Mouse (Mus musculus) adrenal gland, postnatal 4 days (tissue): ENCODE results near the gene Gdi2. TPM values are rescaled to one million over a fixed set of nuclear protein-coding genes. Genes with fewer than 3 reads are reported as not detected.

ENCODE experiments used
- DNase-seq, 2 experiments: peaks; one replicate each; pipeline ENCODE4 v3.0.0; 2021 to 2022; ENCODE audit warnings: low spot score in 2 of 2, mixed read lengths in 2 of 2
- total RNA-seq, 2 experiments: library from RNA; stranded (reverse); gene quantifications; 2 replicates each; pipeline ENCODE4 v1.2.3; 2021

Gene Gdi2
- total RNA-seq, 2 experiments from 2014 or later, result 369 to 394 TPM

- DNase-seq, result no peak
Observed at GRCm38 (mm10) chr13:3544925-3545324, 7.1 kb downstream of the Gdi2 start.

DNA sequence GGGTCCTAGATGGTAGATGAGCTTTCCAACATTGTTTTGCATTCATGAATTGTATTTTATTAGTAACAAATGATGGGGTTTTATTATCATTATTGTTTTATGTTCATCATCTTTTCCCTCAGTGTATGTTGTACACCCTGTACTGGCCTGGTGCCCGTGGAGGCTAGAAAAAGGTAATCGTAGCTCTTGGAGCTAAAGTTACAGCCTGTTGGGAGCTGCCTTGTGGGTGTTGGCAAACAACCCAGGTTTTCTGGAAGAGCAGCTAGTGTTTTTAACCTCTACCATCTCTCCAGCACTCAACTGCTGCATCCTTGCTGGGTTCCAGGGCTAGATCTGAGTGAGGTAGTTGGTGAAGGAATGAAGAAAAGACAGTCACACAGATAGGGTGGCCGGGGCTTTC is 9.5 kb downstream of the Gdi2 start:
- DNase-seq, result no peak

GRCm38 (mm10) chr13:3547856-3548255 is 10.0 kb downstream of the Gdi2 start:
- no peak for DNase-seq

DNA sequence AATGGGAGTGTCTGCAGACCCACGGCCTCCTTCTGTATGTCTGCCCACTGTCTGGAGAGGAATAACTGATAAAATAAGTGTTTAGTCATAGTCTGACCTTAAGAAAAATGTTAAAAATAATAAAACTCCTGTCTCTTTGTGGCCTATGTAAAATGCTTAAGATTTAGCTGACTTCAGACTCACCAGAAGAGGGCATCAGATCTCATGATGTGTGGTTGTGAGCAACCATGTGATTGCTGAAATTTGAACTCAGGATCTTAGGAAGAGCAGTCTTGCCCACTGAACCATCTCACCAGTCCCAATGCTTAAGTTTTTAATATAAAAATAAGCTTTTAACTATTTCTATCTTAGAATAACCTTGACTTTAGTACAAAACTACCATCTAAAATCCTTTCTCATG is 25.3 kb downstream of the Gdi2 start:
- no peak for DNase-seq

DNA sequence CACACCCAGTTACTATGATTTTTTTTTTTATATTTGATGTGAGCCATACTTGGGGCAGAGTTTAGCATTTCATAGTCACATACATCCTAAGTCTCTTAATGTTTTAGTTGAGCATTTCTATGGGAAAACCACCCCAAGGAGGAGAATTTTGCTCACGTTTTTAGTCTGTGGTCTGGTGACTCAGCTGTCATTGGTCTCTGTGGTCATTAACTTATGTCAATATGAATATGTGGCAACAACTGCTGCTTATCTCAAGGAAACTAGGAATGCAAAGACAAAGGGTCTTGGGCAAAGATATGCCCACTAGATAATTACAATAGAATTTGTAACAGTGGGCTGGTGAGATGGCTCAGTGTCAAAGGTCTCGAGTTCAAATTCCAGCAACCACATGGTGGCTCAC is 26.1 kb downstream of the Gdi2 start:
- DNase-seq, result no peak

DNA sequence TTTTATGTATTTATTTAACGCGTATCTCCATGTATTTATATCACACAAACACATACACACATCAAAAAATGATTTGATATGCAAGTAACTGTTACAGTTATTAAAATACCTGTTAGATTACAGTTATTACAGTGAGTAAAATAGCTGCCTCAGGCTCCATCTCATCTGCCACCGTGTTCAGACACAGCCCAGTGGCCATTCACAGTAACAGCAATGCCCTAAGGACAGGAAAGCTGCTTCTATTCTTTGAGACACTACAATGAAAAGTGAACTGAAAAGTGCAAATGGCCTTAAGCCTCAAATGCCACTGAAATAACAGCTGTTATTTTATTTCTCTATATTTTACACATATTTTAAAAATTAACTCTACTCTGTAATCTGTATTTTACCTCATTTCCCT is 52.9 kb downstream of the Gdi2 start:
- no peak for DNase-seq

GRCm38 (mm10) chr13:3594311-3594710 is 56.4 kb downstream of the Gdi2 start:
- DNase-seq, result no peak

DNA sequence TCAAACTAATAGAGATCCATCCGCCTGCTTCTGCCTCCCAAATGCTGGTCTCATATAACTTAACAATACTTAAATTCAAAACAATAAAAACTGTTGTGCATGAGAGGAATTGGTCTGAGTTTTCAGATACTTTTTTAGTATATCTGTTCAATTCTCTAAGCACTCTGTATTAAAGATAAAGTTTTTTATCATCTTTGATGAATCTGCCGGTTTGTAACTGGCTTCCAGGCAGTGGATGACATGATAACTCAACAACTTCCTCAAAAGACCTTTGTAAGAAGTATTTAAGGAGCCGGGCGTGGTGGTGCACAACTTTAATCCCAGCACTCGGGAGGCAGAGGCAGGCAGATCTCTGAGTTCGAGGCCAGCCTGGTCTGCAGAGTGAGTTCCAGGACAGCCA is 58.4 kb downstream of the Gdi2 start:
- DNase-seq, result no peak

GRCm38 (mm10) chr13:3609780-3610117 is 71.9 kb downstream of the Gdi2 start:
- no peak for DNase-seq

DNA sequence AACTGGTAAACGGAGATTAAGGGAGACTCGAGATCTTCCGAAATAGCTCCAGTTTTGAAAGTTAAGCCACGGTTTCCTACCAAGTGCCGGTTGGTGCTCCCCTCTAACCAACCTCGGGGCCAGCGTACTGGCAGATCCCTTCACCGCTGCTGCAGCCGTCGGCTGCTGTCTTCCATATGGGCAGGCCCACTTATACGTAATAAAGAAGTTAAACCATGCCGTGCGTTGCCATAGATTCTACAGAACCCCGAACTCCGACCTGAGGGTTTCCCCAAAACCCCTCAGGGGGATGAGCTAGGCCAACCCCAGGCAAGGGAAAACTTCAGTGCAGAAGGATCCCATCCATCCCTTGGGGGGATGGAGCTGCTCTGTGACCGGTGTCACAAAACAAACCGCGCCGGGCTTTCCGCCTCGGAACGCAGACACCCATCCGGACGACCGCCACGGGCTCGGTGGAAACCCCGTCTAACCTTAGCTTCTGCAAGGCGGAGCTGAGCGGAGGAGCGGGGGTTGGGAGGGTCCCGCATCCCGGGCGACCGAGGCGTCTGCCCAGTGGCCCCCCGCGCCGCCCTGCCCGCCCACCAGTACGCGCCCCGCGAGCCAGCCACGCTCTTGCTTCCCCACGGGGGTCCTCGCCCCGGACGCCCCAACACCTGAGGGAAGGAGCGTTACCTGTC is 72.4 kb downstream of the Gdi2 start:
- peak in 1 of 2 experiments; percentile 4 for DNase-seq

DNA sequence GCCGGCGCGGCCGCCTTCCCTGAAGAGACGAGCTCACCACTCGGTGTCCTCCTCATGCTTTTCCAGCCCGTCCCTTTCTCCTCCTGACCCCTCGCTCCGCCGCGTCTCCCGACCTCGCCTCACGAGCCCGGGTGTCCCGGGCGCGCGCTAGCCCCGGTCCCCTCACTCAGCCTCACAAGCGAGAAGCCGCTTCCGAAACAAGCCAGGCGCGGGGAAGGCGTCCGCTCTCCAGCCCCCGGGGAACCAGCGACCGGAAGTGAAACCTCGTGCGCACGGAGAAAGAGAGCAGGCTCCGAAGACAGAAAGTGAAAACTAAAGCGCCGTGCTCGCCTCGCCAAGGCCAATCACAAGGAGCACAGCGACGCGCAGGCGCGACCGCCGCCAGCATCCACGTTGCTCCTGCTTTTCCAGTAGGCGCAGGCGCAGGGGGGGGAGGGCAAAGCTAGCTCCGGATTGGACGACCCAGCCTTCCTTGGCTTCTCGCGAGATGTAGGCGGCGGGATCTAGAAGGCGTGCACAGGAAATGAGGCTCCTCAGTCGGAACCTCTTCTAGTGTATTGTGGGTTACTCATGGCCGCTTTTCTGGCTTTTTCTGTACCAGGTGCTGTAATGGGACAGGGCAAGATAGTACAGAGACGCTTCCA is 73.1 kb downstream of the Gdi2 start, which contains the start of gene Fam208b:
Gene Fam208b, minus strand, starts transcription at position 314 of the 644 bp plus-strand sequence.
- DNase-seq, result peak; percentile 87 to 91

Other genes starting within 250 kb of the Gdi2 start
- 10 to 100 TPM; 28.7 to 31.4 TPM for gene Fam208b, start 73.0 kb downstream of the Gdi2 start, total RNA-seq
- 10 to 100 TPM; 14.6 to 16.9 TPM for gene Asb13, start 96.0 kb downstream of the Gdi2 start, total RNA-seq